Comparison of ENCODE assay signal across 9 mouse cellular contexts in the genomic region with DNA sequence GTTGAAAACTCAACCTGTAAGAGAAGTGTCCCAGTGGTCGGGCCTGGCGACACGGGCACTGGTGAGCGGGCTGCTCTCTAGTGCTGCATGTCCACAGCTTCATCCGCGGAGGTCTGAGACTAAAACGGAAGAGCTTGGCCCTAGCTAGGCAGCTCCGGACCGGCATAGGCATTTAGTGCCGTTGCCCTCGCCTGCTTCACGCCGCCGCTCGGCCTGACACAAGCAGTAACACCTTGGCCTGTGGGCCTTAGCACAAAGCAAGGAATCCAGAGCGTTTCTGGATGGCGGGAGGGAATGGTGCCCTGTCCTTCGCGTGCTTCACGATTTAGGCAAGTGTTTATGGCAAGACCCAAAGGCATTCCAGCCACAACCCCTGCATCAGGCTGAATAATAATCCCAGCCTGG. TPM values are rescaled to one million over a fixed set of nuclear protein-coding genes. Genes with fewer than 3 reads are reported as not detected.
DNase-seq lines count a peak whose midpoint lies in the region; ATAC-seq and TF ChIP-seq lines count a peak whose summit lies in the region.
"Had no signal": no experiment of that assay in that cellular context is flagged by ENCODE, and none has a peak within 500 bp of the region (broad histone marks: within the 10 kb centered on the region; RNA-seq: fewer than 3 reads in every experiment).

No protein-coding gene starts in this region.

- WGBS in kidney, embryonic 16.5 days = 3% methylated on average over 20 of the region's 20 CpGs
- 8% methylated on average over 20 of the region's 20 CpGs for whole genome bisulfite sequencing in kidney, adult 2 months
- 16% methylated on average over 20 of the region's 20 CpGs for WGBS in embryonic facial prominence, embryonic 15.5 days
- under 1% methylated on average over 20 of the region's 20 CpGs for WGBS in hindbrain, embryonic 15.5 days
- WGBS in neural tube, embryonic 11.5 days = 2% methylated on average over 20 of the region's 20 CpGs

- H3K4me3 ChIP-seq in kidney, embryonic 16.5 days (ENCODE audit: low read length) = peak overlapping the region; percentile 26
- no peak overlapping the region for H3K4me3 ChIP-seq in kidney, adult 2 months (ENCODE audit: insufficient read depth, low read depth, low read length)
- peak overlapping the region; percentile 34 for H3K4me3 ChIP-seq in embryonic facial prominence, embryonic 15.5 days (replicated peaks)
- peak overlapping the region; percentile 13; the same call in 1 of the 2 replicates for H3K4me3 ChIP-seq in hindbrain, embryonic 15.5 days
- H3K4me3 ChIP-seq in neural tube, embryonic 11.5 days (ENCODE audit: low read depth, low read length) = peak overlapping the region; percentile 20; the same call in 1 of the 2 replicates

- no peak for TF ChIP-seq CTCF in kidney, adult 2 months (conservative IDR thresholded peaks at IDR 0.05; ENCODE audit: insufficient read depth, insufficient read length, low read depth, low read length)

- no peak overlapping the region for H3K9ac ChIP-seq in kidney, embryonic 16.5 days (replicated peaks; ENCODE audit: low read length)
- H3K9ac ChIP-seq in embryonic facial prominence, embryonic 15.5 days = no peak overlapping the region
- H3K9ac ChIP-seq in hindbrain, embryonic 15.5 days = no peak overlapping the region
- H3K9ac ChIP-seq in neural tube, embryonic 11.5 days (ENCODE audit: low read length) = no peak overlapping the region

- no peaks in the 10 kb centered on the region for H3K9me3 ChIP-seq in kidney, embryonic 16.5 days (ENCODE audit: low read length)
- no peaks in the 10 kb centered on the region for H3K9me3 ChIP-seq in embryonic facial prominence, embryonic 15.5 days (replicated peaks)
- no peaks in the 10 kb centered on the region for H3K9me3 ChIP-seq in hindbrain, embryonic 15.5 days
- H3K9me3 ChIP-seq in neural tube, embryonic 11.5 days (ENCODE audit: control insufficient read depth, low read length) = no peaks in the 10 kb centered on the region

- no peak overlapping the region for H3K27ac ChIP-seq in kidney, embryonic 16.5 days (ENCODE audit: low read length)
- no peak overlapping the region for H3K27ac ChIP-seq in kidney, adult 2 months (ENCODE audit: insufficient read depth, low read depth, low read length)
- H3K27ac ChIP-seq in embryonic facial prominence, embryonic 15.5 days (replicated peaks) = no peak overlapping the region; the same call in 1 of the 2 replicates
- H3K27ac ChIP-seq in hindbrain, embryonic 15.5 days (replicated peaks) = no peak overlapping the region
- H3K27ac ChIP-seq in neural tube, embryonic 11.5 days (ENCODE audit: low read depth, low read length) = no peak overlapping the region

- intact Hi-C loops in left cerebral cortex, postnatal 14 days (cut with DNase I) = loop anchor here (5.0 to 10.0 kb wide), 2 partner anchors 335 to 482 kb away; no protein-coding TSS in a partner anchor

- H3K4me2 ChIP-seq in kidney, embryonic 16.5 days (replicated peaks; ENCODE audit: low read depth, low read length) = peak overlapping the region; percentile 37
- H3K4me2 ChIP-seq in embryonic facial prominence, embryonic 15.5 days (replicated peaks) = peak overlapping the region; percentile 51
- H3K4me2 ChIP-seq in hindbrain, embryonic 15.5 days = peak overlapping the region; percentile 36
- H3K4me2 ChIP-seq in neural tube, embryonic 11.5 days (ENCODE audit: low read depth) = peak overlapping the region; percentile 43

- ATAC-seq in kidney, embryonic 16.5 days (ENCODE audit: low FRiP score, low TSS enrichment) = peak; percentile 52
- ATAC-seq in embryonic facial prominence, embryonic 15.5 days (ENCODE audit: insufficient number of reproducible peaks, low FRiP score, low TSS enrichment, low read depth) = no peak; the same call in 1 of the 2 replicates
- peak; percentile 52 for ATAC-seq in hindbrain, embryonic 15.5 days (ENCODE audit: low FRiP score, low read depth)
- peak; percentile 60 for ATAC-seq in neural tube, embryonic 11.5 days (ENCODE audit: insufficient read depth, low FRiP score, low TSS enrichment)
- no peak for ATAC-seq in monocyte, adult 5-6 weeks (replicated peaks; ENCODE audit: insufficient number of reproducible peaks, low FRiP score, low TSS enrichment, poor library complexity, severe bottlenecking)

- DNase-seq in kidney, adult 2 months = no peak
- DNase-seq in neural tube, embryonic 11.5 days (ENCODE audit: low spot score) = peak; percentile 66
- no peak for DNase-seq in left cerebral cortex, postnatal 14 days (ENCODE audit: low spot score in 2 of 2)
- no peak for DNase-seq in adrenal gland, adult 2 months

- H3K27me3 ChIP-seq in kidney, embryonic 16.5 days (ENCODE audit: insufficient read depth, low read length) = peaks cover 74% of the 10 kb centered on the region
- H3K27me3 ChIP-seq in kidney, adult 2 months (replicated peaks; ENCODE audit: control insufficient read depth, insufficient read depth, low read length) = peaks cover 6% of the 10 kb centered on the region
- peaks cover 72% of the 10 kb centered on the region for H3K27me3 ChIP-seq in embryonic facial prominence, embryonic 15.5 days
- peaks cover 81% of the 10 kb centered on the region for H3K27me3 ChIP-seq in hindbrain, embryonic 15.5 days
- H3K27me3 ChIP-seq in neural tube, embryonic 11.5 days (ENCODE audit: control insufficient read depth, insufficient read depth, low read length) = peaks cover 66% of the 10 kb centered on the region

- peaks cover 12% of the 10 kb centered on the region; the same call in 1 of the 2 replicates for H3K4me1 ChIP-seq in kidney, embryonic 16.5 days (ENCODE audit: insufficient read depth, low read length)
- no peaks in the 10 kb centered on the region for H3K4me1 ChIP-seq in kidney, adult 2 months (ENCODE audit: control insufficient read depth, insufficient read depth, low read length)
- peaks cover 21% of the 10 kb centered on the region for H3K4me1 ChIP-seq in embryonic facial prominence, embryonic 15.5 days
- peaks cover 14% of the 10 kb centered on the region for H3K4me1 ChIP-seq in hindbrain, embryonic 15.5 days (replicated peaks)
- peaks cover 7% of the 10 kb centered on the region for H3K4me1 ChIP-seq in neural tube, embryonic 11.5 days (ENCODE audit: control insufficient read depth, insufficient read depth, low read length)

- no peaks in the 10 kb centered on the region for H3K36me3 ChIP-seq in kidney, embryonic 16.5 days (ENCODE audit: insufficient read depth, low read length)
- H3K36me3 ChIP-seq in kidney, adult 2 months (ENCODE audit: control insufficient read depth, insufficient read depth, low read length) = no peaks in the 10 kb centered on the region
- no peaks in the 10 kb centered on the region for H3K36me3 ChIP-seq in embryonic facial prominence, embryonic 15.5 days
- H3K36me3 ChIP-seq in hindbrain, embryonic 15.5 days = no peaks in the 10 kb centered on the region
- no peaks in the 10 kb centered on the region for H3K36me3 ChIP-seq in neural tube, embryonic 11.5 days (ENCODE audit: control insufficient read depth, insufficient read depth, low read length)
- H3K36me3 ChIP-seq: G1E had no signal

- TF ChIP-seq POLR2A in kidney, adult 2 months (IDR thresholded peaks at IDR 0.05; ENCODE audit: low read depth, low read length) = no peak

RNA-seq across cellular contexts. Expression of gene Tbx18, which starts 9.2 kb away (rescaled TPM):
- polyA plus RNA-seq in kidney, embryonic 16.5 days (2015; fragmentation: Nextera tagmentation; extraction: Ambion mirVana) = 1.9 and 2.1 TPM in 2 replicates
- 0.45 and 0.53 TPM in 2 replicates for polyA plus RNA-seq in kidney, adult 2 months (2012; rRNA removed)
- polyA plus RNA-seq in embryonic facial prominence, embryonic 15.5 days (2015; fragmentation: Nextera tagmentation; extraction: Ambion mirVana) = 6.9 and 8.1 TPM in 2 replicates
- polyA plus RNA-seq in hindbrain, embryonic 15.5 days (2015; fragmentation: Nextera tagmentation; extraction: Ambion mirVana) = 1.7 and 2.5 TPM in 2 replicates
- 1.7 and 2.9 TPM in 2 replicates for polyA plus RNA-seq in neural tube, embryonic 11.5 days (2014; fragmentation: Nextera tagmentation; extraction: Ambion mirVana)
- total RNA-seq in left cerebral cortex, postnatal 14 days (2021) = 1 to 10 TPM; 3.1 to 3.9 TPM
- total RNA-seq in adrenal gland, adult 2 months (2021) = 1 to 10 TPM in 1 of 2 experiments, under 1 TPM in 1; 0.89 to 2.2 TPM
- polyA plus RNA-seq in adrenal gland, adult 2 months (2012; rRNA removed) = 0.72 and 0.85 TPM in 2 replicates
- not detected in 3 replicates for total RNA-seq in monocyte, adult 5-6 weeks (2017)
- total RNA-seq: G1E had no signal
- polyA plus RNA-seq: G1E had no signal

Comparison
In these comparisons a context has a peak if more than half of its experiments do, and no peak if none do; other contexts are left out.
1. ATAC-seq: peak in kidney, embryonic 16.5 days (single experiment), hindbrain, embryonic 15.5 days (single experiment) and neural tube, embryonic 11.5 days (single experiment); none in embryonic facial prominence, embryonic 15.5 days (single experiment) and monocyte, adult 5-6 weeks (single experiment).
2. Peak in every context shown above with its lines, with median percentiles within 50 percentile points of each other: H3K4me2 ChIP-seq.